Mouse (Mus musculus) monocyte, adult 5-6 weeks (primary cell): ENCODE measurements at regions not wholly inside any gene's neighbourhood (a gene's known extent, or its start where the extent isn't known, plus 50 kb on each side); places are given as distances from the start of the nearest gene placed in this dataset.

ENCODE experiments used
- ATAC-seq: fragments of 153-309, 156-312 bp; replicated peaks from 2 replicates; pipeline ENCODE4 v1.8.0; 2017; ENCODE audit warnings: mild to moderate bottlenecking; ENCODE audit not compliant: low TSS enrichment, insufficient number of reproducible peaks, severe bottlenecking, poor library complexity, low FRiP score

DNA sequence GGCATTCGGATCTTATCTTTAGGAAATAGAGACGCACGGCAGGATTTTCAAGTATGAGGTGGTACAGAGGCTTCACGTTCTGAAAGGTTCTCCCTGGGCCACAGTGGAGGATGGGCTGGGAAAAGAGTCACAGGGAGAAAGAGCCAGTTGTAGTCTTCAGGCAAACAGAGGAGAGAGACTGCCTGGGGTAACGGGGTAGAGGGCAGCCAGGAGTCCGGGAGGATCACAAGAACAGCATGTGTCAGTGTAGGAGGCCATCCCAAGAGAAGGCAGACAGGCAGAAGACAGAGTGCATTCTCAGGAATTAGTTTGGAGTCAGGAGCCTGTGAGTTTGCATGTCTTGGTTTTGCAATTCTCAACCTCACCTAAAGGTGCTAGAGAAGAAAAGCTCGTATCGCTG lies 94.5 kb upstream of the Cpeb4 start:
- ATAC-seq: no peak

GRCm38 (mm10) chr11:31778766-31779165 lies 93.2 kb upstream of the Cpeb4 start:
- no peak for ATAC-seq

GRCm38 (mm10) chr11:31779267-31779666 lies 92.7 kb upstream of the Cpeb4 start:
- ATAC-seq: no peak

- no peak for ATAC-seq
These were observed 91.0 kb upstream of the Cpeb4 start for GRCm38 (mm10) chr11:31780969-31781368.

DNA sequence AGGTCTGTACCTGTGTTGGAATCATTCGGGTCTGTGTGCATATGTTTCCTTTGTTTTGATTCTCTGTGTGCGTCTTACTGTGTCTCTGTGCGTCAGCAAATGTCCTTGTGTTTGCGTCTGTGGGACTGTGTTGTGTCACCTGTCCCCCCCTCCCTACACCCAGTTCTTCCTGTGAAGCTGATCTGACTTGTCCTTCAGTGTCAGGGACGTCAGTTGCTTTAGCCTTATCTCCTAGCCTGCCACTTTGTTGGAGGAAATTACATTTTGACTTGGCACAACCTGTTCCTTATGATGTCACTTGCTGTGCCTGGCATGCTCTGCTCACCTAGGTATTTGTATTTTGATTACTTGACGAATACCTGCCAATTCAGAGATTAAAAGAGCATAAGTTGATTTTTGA lies 90.4 kb upstream of the Cpeb4 start:
- no peak for ATAC-seq

DNA sequence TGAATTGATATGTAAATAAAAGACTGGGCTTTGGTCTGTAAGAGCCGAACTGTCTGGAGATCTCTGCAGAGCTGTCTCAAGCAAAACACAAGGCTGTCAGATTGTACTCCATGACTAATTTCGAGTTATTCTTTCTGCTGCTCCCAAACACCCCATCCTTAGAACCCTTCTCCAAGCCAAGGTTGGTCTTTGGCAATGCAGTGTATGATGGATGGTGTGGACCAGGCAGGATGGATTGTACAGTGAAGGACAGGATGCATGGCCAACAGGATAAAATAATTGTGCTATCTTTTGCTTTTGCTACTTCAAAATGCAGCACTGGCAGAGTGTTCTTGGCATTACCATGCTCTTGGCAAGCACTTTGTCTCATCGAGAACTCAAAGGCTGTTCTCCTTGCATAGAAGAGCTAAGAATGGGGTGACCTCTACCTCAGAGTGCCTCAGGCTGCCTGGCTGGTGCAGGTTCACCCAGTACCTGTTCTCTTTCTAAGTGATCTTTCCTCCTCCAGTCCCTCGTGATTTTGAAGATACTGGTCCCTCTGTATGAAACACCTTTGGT lies 88.4 kb upstream of the Cpeb4 start:
- ATAC-seq: no peak

GRCm38 (mm10) chr11:31784332-31784901 lies 87.6 kb upstream of the Cpeb4 start:
- ATAC-seq: no peak

DNA sequence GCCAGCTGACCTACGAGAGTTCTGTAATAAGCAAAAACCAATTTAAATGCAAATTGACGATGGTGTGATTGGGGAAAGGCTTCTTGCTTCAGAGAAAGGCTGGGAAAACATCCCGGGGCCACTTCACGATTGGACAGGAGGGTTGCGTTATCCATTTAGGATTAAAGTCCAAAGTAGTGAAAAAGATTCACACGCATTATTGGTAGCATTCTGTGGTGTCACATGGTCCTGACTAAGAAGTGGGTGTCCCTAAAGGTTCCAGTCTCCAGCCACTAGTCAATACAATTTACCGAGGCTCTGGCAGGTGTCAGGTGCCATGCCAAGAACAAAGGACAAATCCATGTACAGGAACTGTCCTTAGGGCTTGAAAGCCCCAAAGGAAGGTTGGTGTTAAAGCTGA lies 86.9 kb upstream of the Cpeb4 start:
- no peak for ATAC-seq

DNA sequence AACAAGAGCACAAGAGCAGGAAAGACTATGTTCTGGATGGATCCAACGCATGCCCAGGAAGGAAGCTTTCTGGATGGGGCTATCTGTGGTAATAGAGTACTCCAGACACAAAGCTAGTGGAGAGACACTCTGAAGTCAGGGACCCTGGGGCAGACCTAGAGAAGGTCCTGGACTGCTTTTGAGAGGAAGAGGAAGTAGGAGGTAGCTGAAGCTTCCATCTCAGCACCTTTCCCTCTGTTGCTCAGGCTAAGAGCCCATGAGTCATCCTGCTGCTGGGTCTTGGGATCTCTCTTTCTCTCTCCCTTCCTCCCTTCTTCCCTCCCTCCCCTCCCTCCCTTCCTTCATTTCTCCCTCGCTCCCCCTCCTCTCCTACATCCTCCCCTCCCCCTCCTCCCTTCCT lies 84.6 kb upstream of the Cpeb4 start:
- ATAC-seq: no peak

GRCm38 (mm10) chr11:31787917-31788703 lies 83.9 kb upstream of the Cpeb4 start:
- ATAC-seq: no peak

DNA sequence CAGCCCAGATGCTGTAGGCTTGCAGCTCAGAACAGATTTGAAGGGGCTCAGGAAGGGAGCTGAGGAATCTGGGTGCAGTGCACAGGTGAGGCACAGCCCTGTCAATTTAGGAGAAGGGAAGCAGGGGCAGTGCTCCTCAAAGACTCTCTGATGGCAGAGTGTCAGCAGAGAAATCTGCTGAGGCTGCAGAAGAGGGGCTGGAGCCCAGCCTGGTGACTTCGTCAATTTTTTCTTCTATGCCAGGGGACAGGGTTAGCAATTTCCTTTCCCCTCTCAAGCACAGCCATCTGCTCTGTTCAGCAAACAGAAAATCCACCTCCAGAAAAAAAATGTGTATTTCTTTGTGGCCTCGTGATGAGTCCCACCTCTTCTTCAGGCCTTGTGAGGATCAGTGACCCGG lies 82.0 kb upstream of the Cpeb4 start:
- no peak for ATAC-seq

DNA sequence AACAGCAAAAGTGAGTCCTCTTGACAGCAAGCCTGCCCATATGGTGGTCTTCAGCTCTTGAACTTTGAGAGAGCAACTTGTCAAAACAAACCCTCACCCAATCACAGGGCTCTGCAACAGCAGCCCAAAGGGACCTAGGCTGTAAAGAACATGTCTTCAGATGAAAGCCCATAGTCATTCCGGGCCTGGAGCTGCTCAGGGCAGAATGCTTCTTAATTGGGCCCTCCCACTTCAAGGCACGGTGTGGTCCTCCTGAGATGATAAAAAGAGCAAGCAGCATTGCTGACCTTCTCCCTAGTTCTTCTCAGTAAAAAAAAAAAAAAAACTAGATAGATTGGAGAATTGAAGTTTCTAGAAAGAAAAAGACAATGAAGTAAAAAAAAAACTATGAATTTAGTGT lies 80.7 kb upstream of the Cpeb4 start:
- ATAC-seq: no peak

GRCm38 (mm10) chr11:31795084-31795483 lies 76.9 kb upstream of the Cpeb4 start:
- ATAC-seq: no peak

DNA sequence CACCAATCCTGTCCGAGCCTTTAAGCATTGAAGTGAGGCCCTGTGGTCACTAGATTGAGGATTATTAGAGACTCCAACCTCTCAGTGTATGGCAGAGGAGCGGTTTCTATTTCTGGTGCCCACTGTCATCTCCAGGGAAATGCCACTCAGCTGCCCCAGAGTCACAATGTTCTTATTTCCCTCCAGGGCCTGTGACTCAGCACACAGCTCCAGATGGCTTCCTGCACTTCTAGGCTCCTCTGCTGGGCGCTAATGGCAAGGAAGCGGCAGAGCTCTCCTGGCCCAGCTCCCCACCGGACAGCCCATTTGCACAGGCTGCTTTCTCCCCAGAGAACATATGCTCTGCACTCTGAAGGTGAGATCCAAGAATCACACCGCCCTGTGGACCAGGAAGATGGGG lies 75.8 kb upstream of the Cpeb4 start:
- ATAC-seq: no peak

- no peak for ATAC-seq
These were observed 70.4 kb upstream of the Cpeb4 start for GRCm38 (mm10) chr11:31801575-31801974.

- ATAC-seq: no peak
These were observed 68.6 kb upstream of the Cpeb4 start for GRCm38 (mm10) chr11:31803319-31803891.

- no peak for ATAC-seq
These were observed 67.5 kb upstream of the Cpeb4 start for GRCm38 (mm10) chr11:31804518-31804917.

GRCm38 (mm10) chr11:31807461-31808215 lies 64.4 kb upstream of the Cpeb4 start:
- no peak for ATAC-seq

- ATAC-seq: no peak
These were observed 63.7 kb upstream of the Cpeb4 start for GRCm38 (mm10) chr11:31808216-31808838.
